Mouse (Mus musculus) neural tube, embryonic 14.5 days (tissue): ENCODE measurements around the gene Rsph3a. TPM values are rescaled to one million over a fixed set of nuclear protein-coding genes. Genes with fewer than 3 reads are reported as not detected.
"Not testable (repeated sequence)": the region's sequence is repeated elsewhere in the genome, so short reads cannot be mapped to it uniquely, and the experiment has no call there.

Experiments
- ATAC-seq: fragments of 200-750 bp; cut with Nextera tagmentation; 2 replicates; pipeline ENCODE4 v1.8.0; 2017; ENCODE audit warnings: low read depth, mild to moderate bottlenecking, moderate TSS enrichment, moderate library complexity
- H3K27ac ChIP-seq: fragments of 300-500 bp; sonication (generic); 2 replicates; pipeline ENCODE4 v1.5.1; 2014; ENCODE audit warnings: low read depth, mild to moderate bottlenecking, control low read depth, low read length, moderate library complexity, mixed read lengths
- H3K27me3 ChIP-seq: fragments of 300-500 bp; sonication (generic); 2 replicates; pipeline ENCODE4 v1.6.1; 2014; ENCODE audit warnings: low read length; ENCODE audit not compliant: control insufficient read depth, insufficient read depth
- H3K36me3 ChIP-seq: fragments of 300-500 bp; sonication (generic); 2 replicates; pipeline ENCODE4 v1.6.1; 2014; ENCODE audit warnings: low read length, mixed read lengths; ENCODE audit not compliant: control insufficient read depth, insufficient read depth
- H3K4me1 ChIP-seq: fragments of 300-500 bp; sonication (generic); 2 replicates; pipeline ENCODE4 v1.6.1; 2014; ENCODE audit warnings: low read length; ENCODE audit not compliant: control insufficient read depth, insufficient read depth
- H3K4me2 ChIP-seq: fragments of 300-500 bp; sonication (generic); 2 replicates; pipeline ENCODE4 v1.6.1; 2014; ENCODE audit warnings: mild to moderate bottlenecking, low read depth, low read length, control low read depth
- H3K4me3 ChIP-seq: fragments of 300-500 bp; sonication (generic); 2 replicates; pipeline ENCODE4 v1.5.1; 2014; ENCODE audit warnings: low read depth, low read length, control low read depth, mixed read lengths
- H3K9ac ChIP-seq: fragments of 300-500 bp; sonication (generic); replicated peaks from 2 replicates; pipeline ENCODE4 v1.6.1; 2014; ENCODE audit warnings: low read depth, mild to moderate bottlenecking, control low read depth, low read length, mixed read lengths
- H3K9me3 ChIP-seq: fragments of 300-500 bp; sonication (generic); 2 replicates; pipeline ENCODE4 v1.6.1; 2016; ENCODE audit warnings: low read length; ENCODE audit not compliant: control insufficient read depth
- WGBS: fragments of 180-500 bp; shearing (Covaris S2); extraction: QIAGEN DNeasy Blood & Tissue Kit; methylation state at CpG from one replicate; pipeline ENCODE4 v1.1.7; 2014; 5-methylcytosine and 5-hydroxymethylcytosine counted together
- polyA plus RNA-seq: library from polyadenylated mRNA; unstranded; fragments of >200 nt; fragmentation: Nextera tagmentation; extraction: Ambion mirVana; gene quantifications from 2 replicates; pipeline ENCODE4 v1.2.1, GENCODE M21; 2014

The Rsph3a gene
- polyA plus RNA-seq, 1 experiment from 2014 or later = 93.2 TPM

DNA sequence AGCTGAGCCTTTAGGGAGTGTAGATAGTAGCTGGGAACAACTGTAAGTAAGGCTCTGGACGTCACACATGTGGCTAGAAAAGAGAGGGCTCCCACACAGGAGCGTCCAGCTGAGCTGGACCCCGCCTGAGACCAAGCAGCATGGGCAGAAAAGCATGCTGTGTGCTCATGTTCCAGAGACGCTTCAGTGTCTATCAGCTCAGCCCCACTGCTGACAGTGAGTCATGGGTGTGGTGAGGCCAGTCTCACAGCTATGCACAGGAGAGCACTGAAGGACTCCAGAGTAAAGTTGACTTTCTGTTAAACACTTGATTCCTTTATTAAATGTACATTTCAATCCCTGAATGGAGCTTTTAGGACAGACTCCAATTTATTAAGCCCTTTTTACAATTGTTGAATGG lies 5.9 kb downstream of the Rsph3a start:
- not testable (repeated sequence) for H3K27me3 ChIP-seq, H3K27ac ChIP-seq, H3K4me2 ChIP-seq, H3K36me3 ChIP-seq, H3K9me3 ChIP-seq, ATAC-seq, H3K9ac ChIP-seq, H3K4me1 ChIP-seq, H3K4me3 ChIP-seq
- no CpG with 5 or more reads among the region's 4 CpGs for WGBS

DNA sequence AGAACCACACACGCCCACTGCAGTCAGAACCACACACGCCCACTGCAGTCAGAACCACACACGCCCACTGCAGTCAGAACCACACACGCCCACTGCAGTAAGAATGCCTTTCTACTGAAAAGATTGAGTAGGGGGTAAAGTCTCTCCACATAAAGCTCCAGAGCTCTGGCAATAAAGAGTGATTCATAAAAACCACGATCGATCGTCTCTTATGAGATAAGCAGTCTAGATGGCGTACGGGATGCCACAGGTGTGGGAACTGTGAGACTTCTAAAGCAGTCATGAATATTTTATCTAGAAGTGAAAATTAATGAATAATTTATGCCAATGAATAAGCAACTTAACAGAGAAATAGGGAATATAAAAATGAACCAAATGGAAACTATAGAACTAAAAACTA lies 11.8 kb downstream of the Rsph3a start:
- not testable (repeated sequence) for H3K27ac ChIP-seq, H3K4me2 ChIP-seq, H3K27me3 ChIP-seq, H3K4me1 ChIP-seq, H3K36me3 ChIP-seq, ATAC-seq, H3K9me3 ChIP-seq, H3K9ac ChIP-seq, H3K4me3 ChIP-seq
- 90% methylated on average over 7 of the region's 9 CpGs for WGBS

DNA sequence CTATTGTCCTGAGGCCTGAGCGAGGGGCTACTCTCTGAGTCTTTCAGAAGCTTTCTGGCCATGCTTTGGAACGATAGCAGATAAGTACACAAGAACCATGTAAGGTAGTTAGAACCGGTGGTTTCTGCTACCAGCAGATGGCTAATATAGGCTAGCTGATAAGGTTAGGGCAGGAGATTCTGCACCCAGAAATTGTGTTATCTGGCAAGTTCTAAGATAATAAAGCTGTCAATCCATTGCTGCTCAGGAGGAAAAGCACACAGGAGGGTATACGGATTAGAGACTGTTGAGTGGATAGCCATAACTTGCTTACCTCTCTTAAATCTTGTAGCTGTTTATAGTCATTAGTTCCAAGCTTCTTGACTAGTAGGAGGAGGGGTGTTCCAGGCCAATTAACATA lies 17.9 kb downstream of the Rsph3a start:
- H3K27me3 ChIP-seq, H3K36me3 ChIP-seq, H3K4me3 ChIP-seq, ATAC-seq, H3K9me3 ChIP-seq, H3K9ac ChIP-seq, H3K4me1 ChIP-seq, H3K4me2 ChIP-seq, H3K27ac ChIP-seq: not testable (repeated sequence)
- 93% methylated on average over 4 of the region's 4 CpGs for WGBS

DNA sequence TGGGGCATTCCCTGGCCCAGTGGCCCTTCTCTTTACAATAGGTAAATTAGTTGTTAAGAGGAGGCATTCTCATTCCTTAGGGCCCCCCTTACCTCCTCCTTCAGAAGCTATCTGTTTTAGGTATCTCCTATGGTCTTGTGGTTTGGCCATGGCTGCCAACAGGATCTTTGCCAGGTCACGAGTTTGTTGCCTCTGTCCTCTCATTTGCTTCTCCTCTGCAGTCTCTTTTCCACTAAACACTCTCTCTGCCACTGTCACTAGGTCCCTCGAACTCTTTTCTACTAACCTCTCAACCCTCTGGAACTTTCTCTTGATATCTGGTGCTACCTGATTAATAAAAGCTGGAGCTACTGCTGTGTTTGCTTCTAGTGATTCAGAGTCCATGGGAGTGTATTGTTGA lies 19.0 kb downstream of the Rsph3a start:
- H3K9ac ChIP-seq, H3K27ac ChIP-seq, H3K4me3 ChIP-seq, ATAC-seq, H3K9me3 ChIP-seq, H3K4me1 ChIP-seq, H3K27me3 ChIP-seq, H3K36me3 ChIP-seq, H3K4me2 ChIP-seq: not testable (repeated sequence)
- WGBS = 92% methylated on average over 2 of the region's 2 CpGs

DNA sequence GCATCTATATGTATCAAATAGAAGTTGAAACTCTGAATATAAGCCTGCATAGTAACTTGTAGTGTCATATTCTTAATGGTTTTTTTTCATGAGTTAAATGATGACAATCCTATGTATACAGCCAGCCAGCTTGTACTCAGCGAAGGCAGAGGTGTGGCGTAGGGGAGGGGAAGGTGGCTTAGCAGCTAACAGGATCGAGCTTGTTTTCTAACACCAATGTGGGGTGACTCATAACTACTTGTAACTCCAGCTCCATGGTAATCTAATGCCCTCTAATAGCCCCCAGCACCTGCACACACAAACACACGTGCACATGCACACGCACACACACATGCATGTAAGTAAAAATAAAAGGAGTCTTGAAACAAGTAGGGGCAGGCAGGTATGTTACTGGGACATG lies 23.1 kb downstream of the Rsph3a start:
- H3K9me3 ChIP-seq, ATAC-seq, H3K4me3 ChIP-seq, H3K9ac ChIP-seq, H3K4me2 ChIP-seq, H3K27me3 ChIP-seq, H3K27ac ChIP-seq, H3K36me3 ChIP-seq, H3K4me1 ChIP-seq: not testable (repeated sequence)
- 100% methylated on average over 3 of the region's 5 CpGs for WGBS

DNA sequence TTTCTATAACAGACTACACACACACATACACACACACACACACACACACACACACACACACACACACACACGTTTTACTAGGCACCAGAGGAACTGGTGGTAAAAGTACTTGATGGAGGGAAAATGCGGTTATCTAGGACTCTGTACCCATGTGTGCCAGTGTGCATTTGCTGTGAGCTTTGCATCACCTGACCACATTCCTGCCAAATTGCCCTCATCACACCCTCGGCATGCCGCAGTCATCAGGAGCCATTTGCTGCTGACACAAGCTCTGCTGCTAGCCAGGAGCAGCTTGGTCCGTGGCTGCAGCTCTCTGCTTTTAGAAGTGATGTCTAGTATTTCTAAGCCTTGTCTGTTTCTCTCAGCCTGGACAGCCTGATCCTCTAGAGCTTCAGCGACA lies 24.4 kb downstream of the Rsph3a start:
- 96% methylated on average over 2 of the region's 6 CpGs for WGBS
- H3K4me3 ChIP-seq, H3K27ac ChIP-seq, H3K36me3 ChIP-seq, H3K9me3 ChIP-seq, H3K4me2 ChIP-seq, H3K27me3 ChIP-seq, H3K9ac ChIP-seq, H3K4me1 ChIP-seq, ATAC-seq: not testable (repeated sequence)

DNA sequence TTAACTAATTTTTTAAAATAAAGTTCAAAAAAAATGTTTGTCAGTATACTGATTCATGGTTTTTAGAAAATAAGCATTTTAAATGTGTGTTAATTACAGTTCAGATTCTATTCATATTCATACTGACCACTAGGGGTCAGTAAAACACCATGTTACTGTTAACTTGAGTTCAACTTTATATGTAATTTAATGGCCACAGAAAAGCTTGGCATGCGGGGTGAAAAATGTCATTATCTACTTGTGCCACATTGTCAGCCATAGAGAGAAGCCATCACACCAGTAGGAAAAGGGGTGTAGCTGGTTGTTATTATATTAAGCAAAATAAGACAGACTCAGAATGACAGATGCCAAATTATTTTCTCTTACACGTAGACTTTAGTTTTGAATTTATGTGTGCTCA lies 38.1 kb downstream of the Rsph3a start:
- ATAC-seq, H3K4me1 ChIP-seq, H3K27ac ChIP-seq, H3K9me3 ChIP-seq, H3K4me2 ChIP-seq, H3K36me3 ChIP-seq, H3K27me3 ChIP-seq, H3K4me3 ChIP-seq, H3K9ac ChIP-seq: not testable (repeated sequence)
- 86% methylated on average over 1 of the region's 2 CpGs for WGBS

DNA sequence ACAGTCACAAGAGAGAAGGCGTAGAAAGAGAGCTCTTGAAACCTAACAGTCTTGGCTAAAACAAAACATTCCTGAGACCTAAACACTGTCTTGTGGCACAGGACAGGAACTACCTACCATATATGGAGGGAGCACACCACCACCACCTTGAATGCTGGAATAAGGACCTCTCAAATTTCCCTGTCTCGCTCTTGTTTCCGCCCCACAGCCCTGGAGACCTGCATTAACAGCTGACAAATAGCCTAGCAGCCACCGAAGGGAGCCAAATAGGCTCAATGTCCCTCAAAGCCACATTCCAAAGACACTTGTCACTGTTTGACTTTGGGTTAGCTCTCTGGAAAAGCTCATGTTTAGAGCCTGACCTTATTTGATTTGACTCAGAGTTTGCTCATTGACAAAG lies 40.2 kb downstream of the Rsph3a start:
- H3K27ac ChIP-seq, H3K9me3 ChIP-seq, H3K36me3 ChIP-seq, H3K4me3 ChIP-seq, H3K4me2 ChIP-seq, H3K9ac ChIP-seq, H3K4me1 ChIP-seq, ATAC-seq, H3K27me3 ChIP-seq: not testable (repeated sequence)
- 62% methylated on average over 4 of the region's 4 CpGs for WGBS

DNA sequence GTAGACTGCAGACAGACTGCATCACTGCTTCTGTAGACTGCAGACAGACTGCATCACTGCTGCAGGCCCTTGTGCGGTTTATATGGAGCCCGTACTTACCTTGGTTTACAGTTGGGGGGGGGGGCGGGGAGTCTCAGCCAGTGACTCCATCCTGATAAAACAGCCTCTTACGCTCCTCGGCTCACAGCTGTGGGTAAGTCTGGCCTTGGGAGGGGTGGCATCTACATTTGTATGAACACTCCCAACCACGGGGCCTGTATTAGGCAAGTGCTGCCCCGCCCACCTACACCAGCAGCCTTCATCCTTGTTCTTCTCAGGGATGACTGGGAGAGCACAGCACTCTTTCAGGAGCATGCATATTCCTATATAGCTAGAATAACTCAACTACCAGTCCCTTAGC lies 41.6 kb downstream of the Rsph3a start:
- H3K27me3 ChIP-seq, H3K9ac ChIP-seq, ATAC-seq, H3K4me3 ChIP-seq, H3K27ac ChIP-seq, H3K9me3 ChIP-seq, H3K4me1 ChIP-seq, H3K36me3 ChIP-seq, H3K4me2 ChIP-seq: not testable (repeated sequence)
- WGBS = 56% methylated on average over 6 of the region's 7 CpGs

DNA sequence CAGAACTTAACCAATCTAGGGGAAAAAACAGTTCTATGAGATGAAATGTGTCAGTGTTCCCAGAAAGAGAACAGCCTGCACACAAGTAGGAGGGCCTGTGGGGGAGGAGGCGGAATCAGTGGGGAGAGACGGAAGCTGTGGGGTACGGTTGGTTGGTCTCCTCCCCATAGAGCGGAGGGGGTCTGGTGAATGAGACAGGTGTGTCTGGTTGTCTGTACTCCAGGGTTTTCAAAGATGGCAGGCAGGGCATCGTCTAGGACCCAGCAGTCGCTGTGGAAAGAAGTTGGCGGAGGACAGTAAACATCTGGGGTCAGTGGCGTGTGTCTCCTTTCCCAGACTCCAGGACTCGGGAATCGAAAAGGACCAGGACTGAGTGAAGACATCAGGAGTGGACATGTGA lies 57.8 kb downstream of the Rsph3a start:
- WGBS = 90% methylated on average over 10 of the region's 10 CpGs
- not testable (repeated sequence) for H3K9me3 ChIP-seq, H3K4me2 ChIP-seq, H3K36me3 ChIP-seq, H3K9ac ChIP-seq, H3K4me1 ChIP-seq, ATAC-seq, H3K27me3 ChIP-seq, H3K4me3 ChIP-seq, H3K27ac ChIP-seq
